Mouse (Mus musculus) erythroblast, embryonic 14.5 days (primary cell): ENCODE measurements around the gene Hnrnpm.

Experiments used
- GATA1 ChIP-seq: IDR thresholded peaks from 2 replicates; pipeline ENCODE4 v1.6.1; 2012; ENCODE audit warnings: low read length, inconsistent platforms, mixed read lengths
- TAL1 ChIP-seq: IDR thresholded peaks from 3 replicates; pipeline ENCODE4 v1.6.1; 2012; ENCODE audit warnings: low read length, inconsistent platforms, mixed read lengths

DNA sequence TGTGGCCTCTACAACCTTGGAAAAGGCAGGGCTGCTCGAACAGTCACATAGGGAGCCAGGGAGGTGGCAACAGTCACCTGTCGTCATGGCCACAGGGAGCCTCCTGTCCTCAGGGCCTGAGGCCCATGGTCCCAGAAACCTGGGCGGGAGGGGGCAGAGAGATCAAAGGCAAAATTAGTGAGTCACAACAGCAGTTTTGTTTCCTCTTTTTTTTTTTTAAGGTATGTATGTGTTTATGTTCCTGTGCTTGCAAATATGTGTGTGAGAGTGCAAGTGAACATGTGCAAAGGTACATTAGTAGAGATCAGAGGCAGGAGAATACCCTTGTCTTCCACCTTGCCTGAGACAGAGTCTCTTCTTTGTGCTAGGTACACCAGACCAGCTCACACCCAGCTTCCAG lies 23.2 kb upstream of the Hnrnpm start:
- TF ChIP-seq GATA1 (no peak), TAL1 (no peak)
